Mouse (Mus musculus) gastrocnemius, adult 8-10 months (tissue): Measurements from ENCODE around the gene Ptk6. TPM values are rescaled to one million over a fixed set of nuclear protein-coding genes. Genes with fewer than 3 reads are reported as not detected.

Source experiments
- DNase-seq, 2 experiments: peaks; one replicate each; pipeline ENCODE4 v3.0.0; 2022; ENCODE audit warnings: low spot score in 2 of 2
- total RNA-seq, 4 experiments: library from RNA; stranded (reverse); gene quantifications; 2 replicates each; pipeline ENCODE4 v1.2.4; 2022

The Ptk6 gene
- total RNA-seq, 4 experiments from 2014 or later: not detected

GRCm38 (mm10) chr2:181166469-181166868 lies 36.1 kb downstream of the Ptk6 start:
- no peak for DNase-seq

GRCm38 (mm10) chr2:181160821-181161220 lies 41.8 kb downstream of the Ptk6 start:
- DNase-seq: no peak

- DNase-seq: no peak
These were observed 42.8 kb downstream of the Ptk6 start for GRCm38 (mm10) chr2:181159771-181160170.

GRCm38 (mm10) chr2:181159091-181159514 lies 43.5 kb downstream of the Ptk6 start:
- peak; percentile 66 to 81 for DNase-seq

GRCm38 (mm10) chr2:181158471-181158870 lies 44.1 kb downstream of the Ptk6 start:
- no peak for DNase-seq

GRCm38 (mm10) chr2:181157716-181158302 lies 44.8 kb downstream of the Ptk6 start:
- peak; percentile 48 to 55 for DNase-seq

GRCm38 (mm10) chr2:181157180-181157579 lies 45.4 kb downstream of the Ptk6 start:
- DNase-seq: no peak

GRCm38 (mm10) chr2:181156248-181157121 lies 46.1 kb downstream of the Ptk6 start, which contains the start of gene Eef1a2:
Gene Eef1a2 (minus strand): TSS chr2:181157014.
- DNase-seq: peak; percentile 47 to 63

- DNase-seq: peak; percentile 66 to 77
These were observed 46.8 kb downstream of the Ptk6 start for GRCm38 (mm10) chr2:181155801-181156200.

GRCm38 (mm10) chr2:181154831-181155415 lies 47.7 kb downstream of the Ptk6 start:
- DNase-seq: peak; percentile 22 to 56

- DNase-seq: no peak
These were observed 48.2 kb downstream of the Ptk6 start for GRCm38 (mm10) chr2:181154361-181154760.

- no peak for DNase-seq
These were observed 48.8 kb downstream of the Ptk6 start for GRCm38 (mm10) chr2:181153837-181154236.

- no peak for DNase-seq
These were observed 49.5 kb downstream of the Ptk6 start for GRCm38 (mm10) chr2:181153131-181153530.

- DNase-seq: no peak
These were observed 49.9 kb downstream of the Ptk6 start for GRCm38 (mm10) chr2:181152701-181153100.

GRCm38 (mm10) chr2:181150281-181150680 lies 52.3 kb downstream of the Ptk6 start:
- no peak for DNase-seq

- DNase-seq: peak in 1 of 2 experiments; percentile 17
These were observed 54.2 kb downstream of the Ptk6 start for GRCm38 (mm10) chr2:181148318-181148955.

GRCm38 (mm10) chr2:181147546-181148317 lies 54.9 kb downstream of the Ptk6 start:
- peak in 1 of 2 experiments; percentile 28 for DNase-seq

GRCm38 (mm10) chr2:181146976-181147545 lies 55.5 kb downstream of the Ptk6 start:
- DNase-seq: peak; percentile 50 to 70

- DNase-seq: no peak
These were observed 57.9 kb downstream of the Ptk6 start for GRCm38 (mm10) chr2:181144675-181145074.
